Mouse (Mus musculus) adrenal gland, adult 8-10 months (tissue): ENCODE data around the gene Cxcl12. TPM values are rescaled to one million over a fixed set of nuclear protein-coding genes. Genes with fewer than 3 reads are reported as not detected.

Experiments used
- DNase-seq: peaks from one replicate; pipeline ENCODE4 v3.0.0; 2022
- total RNA-seq, 4 experiments: library from RNA; stranded (reverse); gene quantifications; 2 replicates each; pipeline ENCODE4 v1.2.4; 2022

The Cxcl12 gene
- total RNA-seq, 4 experiments from 2014 or later = 37.4 to 94.2 (median 64.5) TPM

- DNase-seq = no peak
Observed at GRCm38 (mm10) chr6:117175113-117175793, 6.9 kb downstream of the Cxcl12 start.

GRCm38 (mm10) chr6:117176406-117176805, 8.1 kb downstream of the Cxcl12 start:
- no peak for DNase-seq

- no peak for DNase-seq
Observed at GRCm38 (mm10) chr6:117180303-117180702, 12.0 kb downstream of the Cxcl12 start.

GRCm38 (mm10) chr6:117185381-117185780, 17.0 kb downstream of the Cxcl12 start:
- DNase-seq = no peak

DNA sequence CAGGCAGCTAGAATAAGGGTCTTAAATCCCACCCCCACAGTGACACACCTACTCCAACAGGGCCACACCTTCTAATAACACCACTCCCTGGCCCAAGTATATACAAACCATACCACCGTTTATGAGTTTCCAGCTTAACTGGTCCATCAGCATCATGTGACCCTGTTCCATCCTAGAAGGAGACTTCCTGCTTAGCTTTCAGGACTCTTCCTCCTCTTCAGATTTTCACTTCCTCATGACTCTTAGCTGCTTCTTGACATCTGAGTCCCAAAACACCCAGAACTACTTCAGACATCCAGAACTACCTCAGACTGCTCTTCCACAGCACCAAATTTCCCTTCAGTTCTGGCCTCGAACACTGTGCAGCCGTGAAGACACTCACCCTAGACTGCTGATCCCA, 22.1 kb downstream of the Cxcl12 start:
- no peak for DNase-seq

- DNase-seq = no peak
Observed at GRCm38 (mm10) chr6:117191741-117192140, 23.4 kb downstream of the Cxcl12 start.

DNA sequence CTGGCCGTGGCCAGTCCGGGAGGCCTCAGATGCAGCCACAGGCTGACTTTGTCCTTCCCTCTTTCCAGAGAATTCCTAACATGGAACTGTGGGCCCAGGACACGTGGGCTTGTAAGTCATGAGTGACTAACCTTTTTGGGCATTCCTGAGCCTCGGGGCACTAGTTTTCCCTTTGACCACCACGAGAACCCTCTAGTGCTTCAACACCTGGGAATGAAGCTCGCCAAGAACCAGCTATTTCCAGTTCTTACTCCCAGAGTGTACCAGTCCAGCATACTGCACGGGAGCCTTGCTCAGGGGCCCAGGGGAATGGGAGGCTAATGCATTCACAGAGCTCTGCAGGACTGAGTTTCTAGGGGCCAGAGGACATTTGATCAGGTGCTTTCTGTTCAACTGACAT, 24.3 kb downstream of the Cxcl12 start:
- DNase-seq = no peak

- DNase-seq = no peak
Observed at GRCm38 (mm10) chr6:117195270-117195669, 26.9 kb downstream of the Cxcl12 start.

GRCm38 (mm10) chr6:117198871-117199270, 30.5 kb downstream of the Cxcl12 start:
- DNase-seq = no peak

GRCm38 (mm10) chr6:117199718-117200117, 31.4 kb downstream of the Cxcl12 start:
- DNase-seq = no peak

GRCm38 (mm10) chr6:117200916-117201315, 32.6 kb downstream of the Cxcl12 start:
- no peak for DNase-seq

GRCm38 (mm10) chr6:117201396-117201795, 33.1 kb downstream of the Cxcl12 start:
- DNase-seq = no peak

DNA sequence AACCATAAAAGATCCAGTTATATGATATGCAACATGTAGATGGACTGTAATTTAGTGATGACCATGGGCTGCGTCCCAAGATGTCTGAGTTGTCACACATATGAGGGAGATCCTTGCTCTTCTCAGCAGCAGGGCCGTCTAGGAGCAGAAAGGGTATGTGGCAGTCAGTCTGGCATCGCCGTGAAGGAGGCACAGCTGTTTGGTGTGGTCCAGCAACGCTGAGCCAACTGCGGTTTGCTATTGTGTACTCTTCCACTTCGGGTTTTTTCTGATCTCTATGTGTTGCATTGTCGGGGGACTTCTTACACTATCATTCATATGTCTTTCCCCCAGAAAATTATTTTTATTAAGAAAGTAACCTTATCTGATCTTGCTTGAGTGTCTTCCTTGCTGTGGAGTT, 33.5 kb downstream of the Cxcl12 start:
- DNase-seq = no peak

- no peak for DNase-seq
Observed at GRCm38 (mm10) chr6:117202856-117203400, 34.6 kb downstream of the Cxcl12 start.

GRCm38 (mm10) chr6:117204112-117204511, 35.8 kb downstream of the Cxcl12 start:
- DNase-seq = no peak

GRCm38 (mm10) chr6:117206834-117207233, 38.5 kb downstream of the Cxcl12 start:
- DNase-seq = no peak

- peak; percentile 29 for DNase-seq
Observed at GRCm38 (mm10) chr6:117207289-117207688, 39.0 kb downstream of the Cxcl12 start.

- no peak for DNase-seq
Observed at GRCm38 (mm10) chr6:117210086-117210485, 41.8 kb downstream of the Cxcl12 start.

DNA sequence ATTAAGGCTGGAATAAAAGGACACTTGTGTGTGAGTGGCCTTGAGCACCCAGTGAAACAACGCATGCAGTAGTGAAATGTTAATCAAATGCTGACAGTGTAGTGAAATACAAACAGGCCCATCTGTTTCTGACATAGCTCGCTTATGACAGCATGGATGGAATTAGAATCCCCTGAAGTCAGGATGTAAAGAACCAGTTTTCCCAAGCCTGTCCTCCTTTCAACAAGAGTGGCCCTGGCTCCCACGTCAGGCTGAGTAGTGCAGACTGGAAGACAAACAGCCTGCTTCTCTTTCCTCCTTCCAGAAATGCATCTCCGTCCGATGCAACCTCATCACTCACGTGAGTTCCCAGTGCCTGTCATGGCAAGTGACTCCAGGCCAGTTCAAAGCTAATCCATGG, 42.2 kb downstream of the Cxcl12 start:
- DNase-seq = no peak

GRCm38 (mm10) chr6:117214506-117214905, 46.2 kb downstream of the Cxcl12 start:
- DNase-seq = no peak

GRCm38 (mm10) chr6:117218442-117219299, 50.3 kb downstream of the Cxcl12 start:
- DNase-seq = no peak

GRCm38 (mm10) chr6:117219300-117219680, 51.0 kb downstream of the Cxcl12 start:
- DNase-seq = no peak

DNA sequence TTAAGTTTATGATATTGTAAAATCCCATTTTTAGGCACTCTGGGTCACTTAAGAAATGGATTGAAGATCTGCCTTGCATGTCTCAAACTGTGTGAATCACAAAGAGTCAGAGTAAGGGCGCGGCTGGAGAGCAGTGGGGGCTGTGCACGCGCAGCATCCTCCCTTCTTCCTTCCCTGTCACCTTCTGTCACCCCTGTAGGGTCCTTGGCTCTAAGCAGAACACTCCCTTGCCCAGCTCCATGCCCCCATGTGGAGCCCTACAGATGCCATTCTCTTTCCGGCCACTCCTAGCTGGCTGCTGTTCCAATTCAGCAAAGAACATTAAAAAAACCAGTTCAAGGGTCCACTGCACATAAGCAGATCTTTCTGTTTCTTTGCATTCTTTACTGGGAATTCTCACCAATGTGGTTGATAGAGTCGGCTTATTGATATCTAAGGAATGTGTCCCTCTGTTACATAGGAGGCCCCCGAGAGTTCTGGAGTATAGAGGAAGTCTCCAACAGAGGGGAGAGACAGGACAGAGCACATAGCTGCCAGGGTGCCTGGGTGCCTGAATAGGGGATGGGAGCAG, 51.7 kb downstream of the Cxcl12 start:
- DNase-seq = no peak
